Mouse (Mus musculus) forebrain, embryonic 14.5 days (tissue): Measurements from ENCODE around the gene Sphkap. TPM values are rescaled to one million over a fixed set of nuclear protein-coding genes. Genes with fewer than 3 reads are reported as not detected.
A peak's percentile ranks its signal among the peaks of the same experiment; 100 is the strongest.

ENCODE experiments used
- ATAC-seq: fragments of 200-750 bp; cut with Nextera tagmentation; 2 replicates; pipeline ENCODE4 v1.8.0; 2017; ENCODE audit warnings: mild to moderate bottlenecking, moderate library complexity
- DNase-seq: peaks from one replicate; pipeline ENCODE4 v3.0.0-alpha.2; 2015; ENCODE audit warnings: low spot score
- H3K27ac ChIP-seq: fragments of 300-500 bp; sonication (generic); 2 replicates; pipeline ENCODE4 v1.5.1; 2014; ENCODE audit warnings: low read depth, mild to moderate bottlenecking, control low read depth, low read length, moderate library complexity
- H3K27me3 ChIP-seq: fragments of 300-500 bp; sonication (generic); replicated peaks from 2 replicates; pipeline ENCODE4 v1.6.1; 2014; ENCODE audit warnings: low read length, control low read depth, mixed read lengths; ENCODE audit not compliant: control insufficient read depth, insufficient read depth
- H3K36me3 ChIP-seq: fragments of 300-500 bp; sonication (generic); 2 replicates; pipeline ENCODE4 v1.6.1; 2014; ENCODE audit warnings: low read length, control low read depth; ENCODE audit not compliant: control insufficient read depth, insufficient read depth
- H3K4me1 ChIP-seq: fragments of 300-500 bp; sonication (generic); 2 replicates; pipeline ENCODE4 v1.6.1; 2014; ENCODE audit warnings: antibody characterized with exemption, low read length, control low read depth; ENCODE audit not compliant: control insufficient read depth, insufficient read depth
- H3K4me2 ChIP-seq: fragments of 300-500 bp; sonication (generic); 2 replicates; pipeline ENCODE4 v1.6.1; 2014; ENCODE audit warnings: mild to moderate bottlenecking, control low read depth, low read length
- H3K4me3 ChIP-seq: fragments of 300-500 bp; sonication (generic); 2 replicates; pipeline ENCODE4 v1.5.1; 2014; ENCODE audit warnings: low read depth, low read length, control low read depth
- H3K9ac ChIP-seq: fragments of 300-500 bp; sonication (generic); 2 replicates; pipeline ENCODE4 v1.6.1; 2014; ENCODE audit warnings: mild to moderate bottlenecking, low read length, control low read depth, moderate library complexity
- H3K9me3 ChIP-seq: fragments of 300-500 bp; sonication (generic); replicated peaks from 2 replicates; pipeline ENCODE4 v1.6.1; 2016; ENCODE audit warnings: low read length, control low read depth, mixed read lengths; ENCODE audit not compliant: control insufficient read depth
- WGBS: fragments of 180-500 bp; shearing (Covaris S2); extraction: QIAGEN DNeasy Blood & Tissue Kit; methylation state at CpG from one replicate; pipeline ENCODE4 v1.1.7; 2014; 5-methylcytosine and 5-hydroxymethylcytosine counted together
- polyA plus RNA-seq: library from polyadenylated mRNA; unstranded; fragments of >200 nt; fragmentation: Nextera tagmentation; extraction: Ambion mirVana; gene quantifications from 2 replicates; pipeline ENCODE4 v1.2.1, GENCODE M21; 2014

The Sphkap gene
- 10.5 and 15.1 TPM in 2 replicates for polyA plus RNA-seq

- 1% methylated on average over 15 of the region's 16 CpGs for WGBS
- no peaks in the 10 kb centered on the region for H3K9me3 ChIP-seq
- H3K36me3 ChIP-seq: no peaks in the 10 kb centered on the region
- peak; percentile 88 for ATAC-seq
- 0 out of 2 replicates have a peak, but pooled peaks cover 5% of the 10 kb centered on the region for H3K4me1 ChIP-seq
- peak within 1 kb of the TSS; percentile 41 for H3K4me3 ChIP-seq
- DNase-seq: peak; percentile 53
- H3K4me2 ChIP-seq: peak within 1 kb of the TSS; percentile 86
- H3K27ac ChIP-seq: no peak within 1 kb of the TSS
- H3K27me3 ChIP-seq: no peaks in the 10 kb centered on the region
- peak within 1 kb of the TSS; percentile 63 for H3K9ac ChIP-seq
Measured at GRCm38 (mm10) chr1:83408021-83408464, at the start of gene Sphkap. Gene Sphkap, minus strand, starts transcription at chr1:83408200.

- Histone ChIP-seq H3K9me3 (no peaks in the 10 kb centered on the region), H3K9ac (no peak overlapping the region), H3K4me2 (no peak overlapping the region), H3K27me3 (no peaks in the 10 kb centered on the region), H3K4me3 (no peak overlapping the region), H3K36me3 (no peaks in the 10 kb centered on the region), H3K4me1 (no peaks in the 10 kb centered on the region), H3K27ac (no peak overlapping the region)
- DNase-seq: peak; percentile 11
- ATAC-seq: no peak
- WGBS: 77% methylated on average over 5 of the region's 5 CpGs
Measured at GRCm38 (mm10) chr1:83451291-83451690, 43.3 kb upstream of the Sphkap start.

GRCm38 (mm10) chr1:83440422-83440821 lies 32.4 kb upstream of the Sphkap start:
- H3K4me1 ChIP-seq: no peaks in the 10 kb centered on the region
- no peak overlapping the region for H3K9ac ChIP-seq
- no peak overlapping the region for H3K27ac ChIP-seq
- no peaks in the 10 kb centered on the region for H3K9me3 ChIP-seq
- H3K27me3 ChIP-seq: no peaks in the 10 kb centered on the region
- WGBS: 98% methylated on average over 2 of the region's 2 CpGs
- no peak for DNase-seq
- H3K36me3 ChIP-seq: no peaks in the 10 kb centered on the region
- ATAC-seq: no peak
- H3K4me3 ChIP-seq: no peak overlapping the region
- no peak overlapping the region for H3K4me2 ChIP-seq

- Histone ChIP-seq H3K4me3 (no peak overlapping the region), H3K27ac (no peak overlapping the region), H3K36me3 (no peaks in the 10 kb centered on the region), H3K27me3 (no peaks in the 10 kb centered on the region), H3K4me1 (0 out of 2 replicates have a peak, but pooled peaks cover 2% of the 10 kb centered on the region), H3K9ac (no peak overlapping the region), H3K9me3 (no peaks in the 10 kb centered on the region), H3K4me2 (no peak overlapping the region)
- DNase-seq (no peak), ATAC-seq (no peak)
- WGBS: 89% methylated on average over 3 of the region's 3 CpGs
Measured at GRCm38 (mm10) chr1:83433932-83434331, 25.9 kb upstream of the Sphkap start.

GRCm38 (mm10) chr1:83429866-83430265 lies 21.9 kb upstream of the Sphkap start:
- Histone ChIP-seq H3K4me2 (no peak overlapping the region), H3K4me3 (no peak overlapping the region), H3K27me3 (no peaks in the 10 kb centered on the region), H3K27ac (no peak overlapping the region), H3K36me3 (no peaks in the 10 kb centered on the region), H3K9ac (no peak overlapping the region), H3K4me1 (0 out of 2 replicates have a peak, but pooled peaks cover 2% of the 10 kb centered on the region), H3K9me3 (no peaks in the 10 kb centered on the region)
- DNase-seq (peak; percentile 66), ATAC-seq (no peak)

GRCm38 (mm10) chr1:83407616-83408015 lies 384 bp downstream of the Sphkap start:
- DNase-seq (no peak), ATAC-seq (peak; percentile 69)
- no peak overlapping the region for H3K27ac ChIP-seq
- peak overlapping the region; percentile 86 for H3K4me2 ChIP-seq
- H3K4me1 ChIP-seq: 0 out of 2 replicates have a peak, but pooled peaks cover 5% of the 10 kb centered on the region
- H3K9me3 ChIP-seq: no peaks in the 10 kb centered on the region
- H3K27me3 ChIP-seq: no peaks in the 10 kb centered on the region
- H3K4me3 ChIP-seq: peak overlapping the region; percentile 41
- H3K9ac ChIP-seq: peak overlapping the region; percentile 63
- H3K36me3 ChIP-seq: no peaks in the 10 kb centered on the region
- WGBS: 4% methylated on average over 11 of the region's 11 CpGs

- ATAC-seq (no peak), DNase-seq (no peak)
- Histone ChIP-seq H3K27ac (no peak overlapping the region), H3K9ac (no peak overlapping the region), H3K36me3 (no peaks in the 10 kb centered on the region), H3K4me1 (0 out of 2 replicates have a peak, but pooled peaks cover 5% of the 10 kb centered on the region), H3K9me3 (no peaks in the 10 kb centered on the region), H3K27me3 (no peaks in the 10 kb centered on the region), H3K4me2 (peak overlapping the region; percentile 86), H3K4me3 (peak overlapping the region; percentile 41)
- 8% methylated on average over 8 of the region's 8 CpGs for WGBS
Measured at GRCm38 (mm10) chr1:83406882-83407549, 984 bp downstream of the Sphkap start.

GRCm38 (mm10) chr1:83401079-83401478 lies 6.9 kb downstream of the Sphkap start:
- no peak overlapping the region for H3K4me3 ChIP-seq
- H3K27me3 ChIP-seq: no peaks in the 10 kb centered on the region
- no peaks in the 10 kb centered on the region for H3K9me3 ChIP-seq
- ATAC-seq: no peak
- H3K27ac ChIP-seq: no peak overlapping the region
- H3K36me3 ChIP-seq: no peaks in the 10 kb centered on the region
- no peak for DNase-seq
- 85% methylated on average over 1 of the region's 1 CpGs for whole genome bisulfite sequencing
- H3K4me2 ChIP-seq: no peak overlapping the region
- H3K4me1 ChIP-seq: no peaks in the 10 kb centered on the region
- H3K9ac ChIP-seq: no peak overlapping the region

GRCm38 (mm10) chr1:83396284-83396683 lies 11.7 kb downstream of the Sphkap start:
- ATAC-seq (no peak), DNase-seq (no peak)
- Histone ChIP-seq H3K9ac (no peak overlapping the region), H3K36me3 (no peaks in the 10 kb centered on the region), H3K27me3 (no peaks in the 10 kb centered on the region), H3K4me3 (no peak overlapping the region), H3K9me3 (no peaks in the 10 kb centered on the region), H3K27ac (no peak overlapping the region), H3K4me2 (no peak overlapping the region), H3K4me1 (no peaks in the 10 kb centered on the region)
- WGBS: 94% methylated on average over 2 of the region's 2 CpGs
